Mouse (Mus musculus): ENCODE measurements around the gene 9930021J03Rik. TPM values are rescaled to one million over a fixed set of nuclear protein-coding genes. Genes with fewer than 3 reads are reported as not detected.

The 9930021J03Rik gene
- polyA plus RNA-seq, 1 experiment from 2014 or later: 8.1 TPM

GRCm38 (mm10) chr19:29782914-29783313 is 22.9 kb downstream of the 9930021J03Rik start:
- no peaks in the 10 kb centered on the region for H3K9me3 ChIP-seq (ENCODE audit: control insufficient read depth, low read length)
- DNase-seq (ENCODE audit: low spot score) (no peak), ATAC-seq (replicated peaks; ENCODE audit: low FRiP score) (no peak)
- WGBS: 96% methylated on average over 2 of the region's 2 CpGs
- no peak overlapping the region for H3K4me2 ChIP-seq (ENCODE audit: low read depth, low read length, severe bottlenecking)
- H3K4me3 ChIP-seq (ENCODE audit: low read depth, low read length): no peak overlapping the region
- no peak overlapping the region for H3K27ac ChIP-seq (ENCODE audit: low read depth, low read length)
- H3K27me3 ChIP-seq (ENCODE audit: control insufficient read depth, insufficient read depth, low read length): no peaks in the 10 kb centered on the region
- no peaks in the 10 kb centered on the region; the same call in 1 of the 2 replicates for H3K36me3 ChIP-seq (ENCODE audit: control insufficient read depth, insufficient read depth, low read length)
- H3K9ac ChIP-seq (ENCODE audit: low read length): no peak overlapping the region
- H3K4me1 ChIP-seq (replicated peaks; ENCODE audit: control insufficient read depth, insufficient read depth, low read length): no peaks in the 10 kb centered on the region

- H3K4me3 ChIP-seq (ENCODE audit: low read depth, low read length): no peak overlapping the region
- H3K36me3 ChIP-seq (ENCODE audit: control insufficient read depth, insufficient read depth, low read length): no peaks in the 10 kb centered on the region
- no peak for ATAC-seq (replicated peaks; ENCODE audit: low FRiP score)
- H3K27ac ChIP-seq (ENCODE audit: low read depth, low read length): no peak overlapping the region
- H3K4me1 ChIP-seq (replicated peaks; ENCODE audit: control insufficient read depth, insufficient read depth, low read length): no peaks in the 10 kb centered on the region
- no peak overlapping the region for H3K4me2 ChIP-seq (ENCODE audit: low read depth, low read length, severe bottlenecking)
- WGBS: 86% methylated on average over 2 of the region's 2 CpGs
- H3K9ac ChIP-seq (ENCODE audit: low read length): no peak overlapping the region
- H3K9me3 ChIP-seq (ENCODE audit: control insufficient read depth, low read length): no peaks in the 10 kb centered on the region
- no peak for DNase-seq (ENCODE audit: low spot score)
- H3K27me3 ChIP-seq (ENCODE audit: control insufficient read depth, insufficient read depth, low read length): no peaks in the 10 kb centered on the region
Observed at GRCm38 (mm10) chr19:29753939-29754338, 51.9 kb downstream of the 9930021J03Rik start.

GRCm38 (mm10) chr19:29750994-29751393 is 54.8 kb downstream of the 9930021J03Rik start:
- H3K27ac ChIP-seq (ENCODE audit: low read depth, low read length): no peak overlapping the region
- ATAC-seq (replicated peaks; ENCODE audit: low FRiP score) (no peak), DNase-seq (ENCODE audit: low spot score) (no peak)
- H3K4me1 ChIP-seq (replicated peaks; ENCODE audit: control insufficient read depth, insufficient read depth, low read length): no peaks in the 10 kb centered on the region
- no peak overlapping the region for H3K9ac ChIP-seq (ENCODE audit: low read length)
- H3K9me3 ChIP-seq (ENCODE audit: control insufficient read depth, low read length): no peaks in the 10 kb centered on the region
- WGBS: 95% methylated on average over 3 of the region's 3 CpGs
- no peaks in the 10 kb centered on the region for H3K27me3 ChIP-seq (ENCODE audit: control insufficient read depth, insufficient read depth, low read length)
- no peak overlapping the region for H3K4me2 ChIP-seq (ENCODE audit: low read depth, low read length, severe bottlenecking)
- H3K36me3 ChIP-seq (ENCODE audit: control insufficient read depth, insufficient read depth, low read length): no peaks in the 10 kb centered on the region
- no peak overlapping the region for H3K4me3 ChIP-seq (ENCODE audit: low read depth, low read length)

- H3K4me2 ChIP-seq (ENCODE audit: low read depth, low read length, severe bottlenecking): no peak overlapping the region
- no peaks in the 10 kb centered on the region for H3K36me3 ChIP-seq (ENCODE audit: control insufficient read depth, insufficient read depth, low read length)
- 95% methylated on average over 5 of the region's 5 CpGs for WGBS
- no peak overlapping the region for H3K4me3 ChIP-seq (ENCODE audit: low read depth, low read length)
- DNase-seq (ENCODE audit: low spot score) (no peak), ATAC-seq (replicated peaks; ENCODE audit: low FRiP score) (no peak)
- H3K9me3 ChIP-seq (ENCODE audit: control insufficient read depth, low read length): no peaks in the 10 kb centered on the region
- no peaks in the 10 kb centered on the region for H3K27me3 ChIP-seq (ENCODE audit: control insufficient read depth, insufficient read depth, low read length)
- no peak overlapping the region for H3K27ac ChIP-seq (ENCODE audit: low read depth, low read length)
- H3K4me1 ChIP-seq (replicated peaks; ENCODE audit: control insufficient read depth, insufficient read depth, low read length): no peaks in the 10 kb centered on the region
- H3K9ac ChIP-seq (ENCODE audit: low read length): no peak overlapping the region
Observed at GRCm38 (mm10) chr19:29743531-29743930, 62.3 kb downstream of the 9930021J03Rik start.

GRCm38 (mm10) chr19:29740661-29741060 is 65.1 kb downstream of the 9930021J03Rik start:
- DNase-seq (ENCODE audit: low spot score): no peak
- Histone ChIP-seq H3K9me3 (ENCODE audit: control insufficient read depth, low read length) (no peaks in the 10 kb centered on the region), H3K27me3 (ENCODE audit: control insufficient read depth, insufficient read depth, low read length) (no peaks in the 10 kb centered on the region), H3K36me3 (ENCODE audit: control insufficient read depth, insufficient read depth, low read length) (no peaks in the 10 kb centered on the region), H3K4me3 (ENCODE audit: low read depth, low read length) (no peak overlapping the region), H3K27ac (ENCODE audit: low read depth, low read length) (no peak overlapping the region), H3K4me1 (replicated peaks; ENCODE audit: control insufficient read depth, insufficient read depth, low read length) (no peaks in the 10 kb centered on the region), H3K4me2 (ENCODE audit: low read depth, low read length, severe bottlenecking) (no peak overlapping the region), H3K9ac (ENCODE audit: low read length) (no peak overlapping the region)
- 96% methylated on average over 1 of the region's 1 CpGs for WGBS
- ATAC-seq (replicated peaks; ENCODE audit: low FRiP score): no peak

- Histone ChIP-seq H3K27me3 (ENCODE audit: control insufficient read depth, insufficient read depth, low read length) (no peaks in the 10 kb centered on the region), H3K9ac (ENCODE audit: low read length) (no peak overlapping the region), H3K4me2 (ENCODE audit: low read depth, low read length, severe bottlenecking) (no peak overlapping the region), H3K9me3 (ENCODE audit: control insufficient read depth, low read length) (no peaks in the 10 kb centered on the region), H3K4me1 (replicated peaks; ENCODE audit: control insufficient read depth, insufficient read depth, low read length) (no peaks in the 10 kb centered on the region), H3K36me3 (ENCODE audit: control insufficient read depth, insufficient read depth, low read length) (no peaks in the 10 kb centered on the region), H3K27ac (ENCODE audit: low read depth, low read length) (no peak overlapping the region), H3K4me3 (ENCODE audit: low read depth, low read length) (no peak overlapping the region)
- DNase-seq (ENCODE audit: low spot score): no peak
- 75% methylated on average over 2 of the region's 2 CpGs for WGBS
- no peak for ATAC-seq (replicated peaks; ENCODE audit: low FRiP score)
Observed at GRCm38 (mm10) chr19:29739608-29740007, 66.2 kb downstream of the 9930021J03Rik start.

- ATAC-seq (replicated peaks; ENCODE audit: low FRiP score) (no peak), DNase-seq (ENCODE audit: low spot score) (no peak)
- Histone ChIP-seq H3K9ac (ENCODE audit: low read length) (no peak overlapping the region), H3K4me1 (replicated peaks; ENCODE audit: control insufficient read depth, insufficient read depth, low read length) (no peaks in the 10 kb centered on the region), H3K36me3 (ENCODE audit: control insufficient read depth, insufficient read depth, low read length) (no peaks in the 10 kb centered on the region), H3K9me3 (ENCODE audit: control insufficient read depth, low read length) (no peaks in the 10 kb centered on the region), H3K27ac (ENCODE audit: low read depth, low read length) (no peak overlapping the region), H3K4me3 (ENCODE audit: low read depth, low read length) (no peak overlapping the region), H3K27me3 (ENCODE audit: control insufficient read depth, insufficient read depth, low read length) (no peaks in the 10 kb centered on the region), H3K4me2 (ENCODE audit: low read depth, low read length, severe bottlenecking) (no peak overlapping the region)
- 83% methylated on average over 3 of the region's 3 CpGs for WGBS
Observed at GRCm38 (mm10) chr19:29735421-29735820, 70.4 kb downstream of the 9930021J03Rik start.

- 96% methylated on average over 3 of the region's 3 CpGs for WGBS
- no peaks in the 10 kb centered on the region for H3K9me3 ChIP-seq (ENCODE audit: control insufficient read depth, low read length)
- H3K27ac ChIP-seq (ENCODE audit: low read depth, low read length): no peak overlapping the region
- no peak for ATAC-seq (replicated peaks; ENCODE audit: low FRiP score)
- H3K4me2 ChIP-seq (ENCODE audit: low read depth, low read length, severe bottlenecking): no peak overlapping the region
- no peak for DNase-seq (ENCODE audit: low spot score)
- no peak overlapping the region for H3K9ac ChIP-seq (ENCODE audit: low read length)
- H3K27me3 ChIP-seq (ENCODE audit: control insufficient read depth, insufficient read depth, low read length): no peaks in the 10 kb centered on the region
- H3K4me1 ChIP-seq (replicated peaks; ENCODE audit: control insufficient read depth, insufficient read depth, low read length): no peaks in the 10 kb centered on the region
- H3K4me3 ChIP-seq (ENCODE audit: low read depth, low read length): no peak overlapping the region
- H3K36me3 ChIP-seq (ENCODE audit: control insufficient read depth, insufficient read depth, low read length): peaks cover 3% of the 10 kb centered on the region; the same call in 1 of the 2 replicates
Observed at GRCm38 (mm10) chr19:29718476-29718875, 87.3 kb downstream of the 9930021J03Rik start.

- WGBS: 89% methylated on average over 3 of the region's 3 CpGs
- no peaks in the 10 kb centered on the region for H3K4me1 ChIP-seq (replicated peaks; ENCODE audit: control insufficient read depth, insufficient read depth, low read length)
- DNase-seq (ENCODE audit: low spot score): no peak
Observed at GRCm38 (mm10) chr19:29717854-29718253, 87.9 kb downstream of the 9930021J03Rik start.

More at GRCm38 (mm10) chr19:29717854-29718253, 87.9 kb downstream of the 9930021J03Rik start:
- peaks cover 3% of the 10 kb centered on the region; the same call in 1 of the 2 replicates for H3K36me3 ChIP-seq (ENCODE audit: control insufficient read depth, insufficient read depth, low read length)
- H3K27me3 ChIP-seq (ENCODE audit: control insufficient read depth, insufficient read depth, low read length): no peaks in the 10 kb centered on the region
- H3K9me3 ChIP-seq (ENCODE audit: control insufficient read depth, low read length): no peaks in the 10 kb centered on the region
- no peak for ATAC-seq (replicated peaks; ENCODE audit: low FRiP score)
- no peak overlapping the region for H3K4me3 ChIP-seq (ENCODE audit: low read depth, low read length)
- no peak overlapping the region for H3K9ac ChIP-seq (ENCODE audit: low read length)
- no peak overlapping the region for H3K27ac ChIP-seq (ENCODE audit: low read depth, low read length)
- no peak overlapping the region for H3K4me2 ChIP-seq (ENCODE audit: low read depth, low read length, severe bottlenecking)

All from forebrain, embryonic 11.5 days (tissue).